Mouse (Mus musculus) frontal cortex, adult 2 months (tissue): ENCODE measurements around the gene Olfr1491. TPM values are rescaled to one million over a fixed set of nuclear protein-coding genes. Genes with fewer than 3 reads are reported as not detected.

Experiments used
- DNase-seq, 2 experiments: peaks; one replicate each; pipeline ENCODE4 v3.0.0; 2022; ENCODE audit warnings: low spot score in 1 of 2; ENCODE audit errors: extremely low spot score in 1 of 2
- polyA plus RNA-seq: library from polyadenylated mRNA; depleted of rRNA; stranded (reverse); fragments of >200 nt; gene quantifications from 2 replicates; pipeline ENCODE4 v1.2.3, GENCODE M21; 2012; rRNA removed

Olfr1491 gene
- polyA plus RNA-seq = 0.11 TPM in 1 of 2 replicates, not detected in the other

- DNase-seq = no peak
Measured at GRCm38 (mm10) chr19:13696968-13697367, at the start of gene Olfr1491. Gene Olfr1491 (plus strand): TSS chr19:13697268.

DNA sequence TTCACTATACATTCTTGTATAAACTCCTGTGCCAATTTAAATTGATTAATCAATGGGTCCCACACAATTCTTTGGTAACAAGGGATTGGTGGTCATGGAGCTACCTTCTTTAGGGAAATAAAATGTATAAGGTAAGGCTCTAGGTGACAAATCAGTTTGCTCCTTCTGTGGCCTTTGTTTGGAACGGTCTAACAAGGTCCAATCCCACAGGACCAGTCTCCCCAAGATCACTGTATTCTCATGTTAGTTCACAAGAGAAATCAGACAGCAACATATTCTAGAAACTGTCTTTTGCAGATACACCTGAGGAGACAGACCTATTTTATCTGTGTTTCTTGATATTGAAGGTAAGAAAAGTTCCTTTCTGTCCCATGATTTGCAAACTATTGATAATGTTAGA lies 46.3 kb upstream of the Olfr1491 start, which contains the start of gene Olfr1490:
Olfr1490 (plus strand) TSS at position 301 of the 400 bp plus-strand sequence.
- DNase-seq = no peak

DNA sequence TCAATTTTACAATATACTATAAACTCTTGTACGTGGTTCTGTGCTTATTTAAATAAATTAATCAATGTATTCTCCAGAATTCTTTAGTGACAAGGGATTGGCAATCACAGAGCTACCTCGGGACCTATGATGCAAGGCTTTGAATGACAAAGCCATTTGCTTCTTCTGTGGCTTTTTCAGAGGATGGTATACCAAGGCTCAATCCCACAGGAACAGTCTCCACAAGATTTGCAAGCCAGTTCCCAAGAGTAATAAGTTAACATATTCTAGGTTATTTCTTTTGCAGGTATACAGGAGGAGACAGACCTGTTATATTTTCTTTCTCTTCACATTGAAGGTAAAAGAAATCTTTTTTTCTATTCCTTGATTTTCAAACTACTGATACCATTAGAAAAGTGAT lies 25.9 kb downstream of the Olfr1491 start, which contains the start of gene Olfr1493-ps1:
Olfr1493-ps1 (plus strand) TSS at position 301 of the 400 bp plus-strand sequence.
- DNase-seq = no peak

DNA sequence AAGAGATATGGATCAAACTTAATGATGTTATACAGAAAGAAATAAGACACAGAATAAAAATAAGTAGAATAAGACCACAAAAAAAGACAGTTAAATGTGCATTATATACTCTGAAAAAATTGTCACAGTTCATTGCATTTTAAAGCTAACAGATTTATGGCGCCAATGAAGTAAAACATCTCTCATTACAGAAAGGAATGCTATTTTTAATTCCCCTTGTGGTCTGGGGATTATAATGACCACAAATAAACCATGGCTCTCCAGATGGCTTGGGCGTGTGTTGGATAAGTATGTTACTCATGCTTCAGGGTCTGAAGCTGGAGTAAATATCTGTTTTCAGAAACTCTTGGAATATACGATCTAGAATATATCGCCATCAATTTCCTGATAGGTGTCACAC lies 42.4 kb downstream of the Olfr1491 start, which contains the start of gene Olfr1494:
Olfr1494 (plus strand) TSS at position 301 of the 400 bp plus-strand sequence.
- DNase-seq = no peak

DNA sequence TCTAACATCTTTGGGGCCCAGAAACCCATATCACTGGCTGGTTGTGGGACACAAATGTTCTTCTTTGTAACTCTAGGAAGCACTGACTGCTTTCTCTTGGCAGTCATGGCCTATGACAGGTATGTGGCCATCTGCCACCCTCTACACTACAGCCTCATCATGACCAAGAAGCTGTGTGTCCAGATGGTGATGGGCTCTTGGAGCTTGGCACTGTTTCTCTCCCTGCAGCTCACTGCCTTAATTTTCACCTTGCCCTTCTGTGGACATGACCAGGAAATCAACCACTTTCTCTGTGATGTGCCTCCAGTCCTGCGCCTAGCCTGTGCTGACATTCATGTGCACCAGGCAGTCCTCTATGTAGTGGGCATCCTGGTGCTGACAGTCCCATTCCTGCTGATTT lies 52.3 kb downstream of the Olfr1491 start:
- DNase-seq = no peak

Other genes with a start within 250 kb of the Olfr1491 start
- not detected in 2 replicates for gene Olfr1472, start 241.2 kb upstream of the Olfr1491 start, polyA plus RNA-seq
- gene Olfr1474, start 227.7 kb upstream of the Olfr1491 start, polyA plus RNA-seq = not detected in 2 replicates
- not detected in 2 replicates for gene Olfr1475, start 217.1 kb upstream of the Olfr1491 start, polyA plus RNA-seq
- 0.02 TPM in 1 of 2 replicates, not detected in the other for gene Olfr1477, start 196.7 kb upstream of the Olfr1491 start, polyA plus RNA-seq
- gene Olfr1480, start 169.4 kb upstream of the Olfr1491 start, polyA plus RNA-seq = not detected in 2 replicates
- not detected in 2 replicates for gene Olfr1484, start 113.8 kb upstream of the Olfr1491 start, polyA plus RNA-seq
- gene Olfr1487, start 79.9 kb upstream of the Olfr1491 start, polyA plus RNA-seq = not detected in 2 replicates
- gene Olfr1489, start 65.6 kb upstream of the Olfr1491 start, polyA plus RNA-seq = not detected in 2 replicates
- not detected in 2 replicates for gene Olfr1490, start 46.2 kb upstream of the Olfr1491 start, polyA plus RNA-seq
- gene Olfr1493-ps1, start 26.0 kb downstream of the Olfr1491 start, polyA plus RNA-seq = not detected in 2 replicates
- gene Olfr1494, start 42.5 kb downstream of the Olfr1491 start, polyA plus RNA-seq = not detected in 2 replicates
- gene Olfr1495, start 67.3 kb downstream of the Olfr1491 start, polyA plus RNA-seq = not detected in 2 replicates
- 0.14 and 0.48 TPM in 2 replicates for gene Olfr1496, start 80.6 kb downstream of the Olfr1491 start, polyA plus RNA-seq
- gene Olfr1497, start 100.9 kb downstream of the Olfr1491 start, polyA plus RNA-seq = not detected in 2 replicates
- not detected in 2 replicates for gene Olfr1499, start 122.2 kb downstream of the Olfr1491 start, polyA plus RNA-seq
- not detected in 2 replicates for gene Olfr1500, start 133.2 kb downstream of the Olfr1491 start, polyA plus RNA-seq
- not detected in 2 replicates for gene Olfr1501, start 153.4 kb downstream of the Olfr1491 start, polyA plus RNA-seq
- not detected in 2 replicates for gene Olfr1502, start 164.5 kb downstream of the Olfr1491 start, polyA plus RNA-seq
- not detected in 2 replicates for gene Olfr1504, start 200.7 kb downstream of the Olfr1491 start, polyA plus RNA-seq
- not detected in 2 replicates for gene Olfr1505, start 216.3 kb downstream of the Olfr1491 start, polyA plus RNA-seq